Mouse (Mus musculus): ENCODE measurements around the gene Hmgn5. TPM values are rescaled to one million over a fixed set of nuclear protein-coding genes. Genes with fewer than 3 reads are reported as not detected.

Gene Hmgn5
- polyA plus RNA-seq (2012; fragmentation: generic; extraction: Trizol), result 1 to 10 TPM in 1 of 2 experiments, under 1 TPM in 1; 0.96 to 1.6 TPM

GRCm38 (mm10) chrX:109013283-109013682 is at the start of gene Hmgn5:
Hmgn5 (minus strand) TSS chrX:109013404.

Other genes starting within 250 kb of the Hmgn5 start
- under 1 TPM; 0.04 to 0.39 TPM for gene Brwd3, start 179.0 kb downstream of the Hmgn5 start, polyA plus RNA-seq (2012; fragmentation: generic; extraction: Trizol)
- gene Sh3bgrl, start 82.0 kb upstream of the Hmgn5 start, polyA plus RNA-seq (2012; fragmentation: generic; extraction: Trizol), result 10 to 100 TPM in 1 of 2 experiments, 1 to 10 TPM in 1; 1.2 to 17.2 TPM
- gene Gm6377, start 183.4 kb upstream of the Hmgn5 start, polyA plus RNA-seq (2012; fragmentation: generic; extraction: Trizol), result not detected